Mouse (Mus musculus): ENCODE measurements around the gene Med27. TPM values are rescaled to one million over a fixed set of nuclear protein-coding genes. Genes with fewer than 3 reads are reported as not detected.

Gene Med27
- polyA plus RNA-seq, 1 experiment, result 21.4 TPM

GRCm38 (mm10) chr2:29461841-29462240 lies 115.2 kb downstream of the Med27 start:
- no peak overlapping the region for H3K9ac ChIP-seq (ENCODE audit: low read depth, poor library complexity, severe bottlenecking)
- no peak overlapping the region for H3K4me3 ChIP-seq (ENCODE audit: low read depth, low read length)
- H3K9me3 ChIP-seq (replicated peaks; ENCODE audit: control insufficient read depth, insufficient read depth, low read length, poor library complexity, severe bottlenecking), result no peaks in the 10 kb centered on the region
- H3K4me1 ChIP-seq (ENCODE audit: control insufficient read depth, insufficient read depth, low read length), result peaks cover 4% of the 10 kb centered on the region
- no peak for TF ChIP-seq CTCF (IDR thresholded peaks at IDR 0.05; ENCODE audit: low read depth, low read length)
- TF ChIP-seq POLR2A (IDR thresholded peaks at IDR 0.05; ENCODE audit: insufficient read depth, low read length), result no peak
- H3K27ac ChIP-seq (ENCODE audit: insufficient read depth, low read length), result no peak overlapping the region
- no peaks in the 10 kb centered on the region for H3K36me3 ChIP-seq (ENCODE audit: control insufficient read depth, insufficient read depth, low read length, poor library complexity, severe bottlenecking)
- no peaks in the 10 kb centered on the region for H3K27me3 ChIP-seq (ENCODE audit: control insufficient read depth, insufficient read depth, low read length, poor library complexity, severe bottlenecking)

GRCm38 (mm10) chr2:29463039-29463585 lies 116.5 kb downstream of the Med27 start:
- H3K4me3 ChIP-seq (ENCODE audit: low read depth, low read length), result no peak overlapping the region
- H3K9ac ChIP-seq (ENCODE audit: low read depth, poor library complexity, severe bottlenecking), result no peak overlapping the region
- H3K4me1 ChIP-seq (ENCODE audit: control insufficient read depth, insufficient read depth, low read length), result peaks cover 3% of the 10 kb centered on the region
- no peak overlapping the region for H3K27ac ChIP-seq (ENCODE audit: insufficient read depth, low read length)
- H3K27me3 ChIP-seq (ENCODE audit: control insufficient read depth, insufficient read depth, low read length, poor library complexity, severe bottlenecking), result no peaks in the 10 kb centered on the region
- no peaks in the 10 kb centered on the region for H3K9me3 ChIP-seq (replicated peaks; ENCODE audit: control insufficient read depth, insufficient read depth, low read length, poor library complexity, severe bottlenecking)
- no peak for TF ChIP-seq POLR2A (IDR thresholded peaks at IDR 0.05; ENCODE audit: insufficient read depth, low read length)
- no peak for TF ChIP-seq CTCF (IDR thresholded peaks at IDR 0.05; ENCODE audit: low read depth, low read length)
- TF ChIP-seq EP300 (IDR thresholded peaks at IDR 0.05; ENCODE audit: insufficient read depth, low read depth, low read length), result no peak
- H3K36me3 ChIP-seq (ENCODE audit: control insufficient read depth, insufficient read depth, low read length, poor library complexity, severe bottlenecking), result no peaks in the 10 kb centered on the region

GRCm38 (mm10) chr2:29464851-29465648 lies 118.4 kb downstream of the Med27 start:
- Histone ChIP-seq H3K4me3 (ENCODE audit: low read depth, low read length) (no peak overlapping the region), H3K9me3 (replicated peaks; ENCODE audit: control insufficient read depth, insufficient read depth, low read length, poor library complexity, severe bottlenecking) (no peaks in the 10 kb centered on the region), H3K27ac (ENCODE audit: insufficient read depth, low read length) (no peak overlapping the region), H3K36me3 (ENCODE audit: control insufficient read depth, insufficient read depth, low read length, poor library complexity, severe bottlenecking) (no peaks in the 10 kb centered on the region), H3K4me1 (ENCODE audit: control insufficient read depth, insufficient read depth, low read length) (no peaks in the 10 kb centered on the region), H3K27me3 (ENCODE audit: control insufficient read depth, insufficient read depth, low read length, poor library complexity, severe bottlenecking) (no peaks in the 10 kb centered on the region), H3K9ac (ENCODE audit: low read depth, poor library complexity, severe bottlenecking) (no peak overlapping the region)
- no peak for TF ChIP-seq CTCF (IDR thresholded peaks at IDR 0.05; ENCODE audit: low read depth, low read length)
- no peak for TF ChIP-seq EP300 (IDR thresholded peaks at IDR 0.05; ENCODE audit: insufficient read depth, low read depth, low read length)
- no peak for TF ChIP-seq POLR2A (IDR thresholded peaks at IDR 0.05; ENCODE audit: insufficient read depth, low read length)

- H3K36me3 ChIP-seq (ENCODE audit: control insufficient read depth, insufficient read depth, low read length, poor library complexity, severe bottlenecking), result no peaks in the 10 kb centered on the region
- H3K9me3 ChIP-seq (replicated peaks; ENCODE audit: control insufficient read depth, insufficient read depth, low read length, poor library complexity, severe bottlenecking), result no peaks in the 10 kb centered on the region
- no peak for TF ChIP-seq EP300 (IDR thresholded peaks at IDR 0.05; ENCODE audit: insufficient read depth, low read depth, low read length)
- TF ChIP-seq POLR2A (IDR thresholded peaks at IDR 0.05; ENCODE audit: insufficient read depth, low read length), result no peak
- no peak for TF ChIP-seq CTCF (IDR thresholded peaks at IDR 0.05; ENCODE audit: low read depth, low read length)
- no peak overlapping the region for H3K4me3 ChIP-seq (ENCODE audit: low read depth, low read length)
- no peak overlapping the region for H3K27ac ChIP-seq (ENCODE audit: insufficient read depth, low read length)
- no peaks in the 10 kb centered on the region for H3K27me3 ChIP-seq (ENCODE audit: control insufficient read depth, insufficient read depth, low read length, poor library complexity, severe bottlenecking)
- no peaks in the 10 kb centered on the region for H3K4me1 ChIP-seq (ENCODE audit: control insufficient read depth, insufficient read depth, low read length)
- H3K9ac ChIP-seq (ENCODE audit: low read depth, poor library complexity, severe bottlenecking), result no peak overlapping the region
Observed at GRCm38 (mm10) chr2:29465649-29466137, 119.1 kb downstream of the Med27 start.

- Histone ChIP-seq H3K4me3 (ENCODE audit: low read depth, low read length) (no peak overlapping the region), H3K4me1 (ENCODE audit: control insufficient read depth, insufficient read depth, low read length) (no peaks in the 10 kb centered on the region), H3K27me3 (ENCODE audit: control insufficient read depth, insufficient read depth, low read length, poor library complexity, severe bottlenecking) (no peaks in the 10 kb centered on the region), H3K27ac (ENCODE audit: insufficient read depth, low read length) (no peak overlapping the region), H3K9ac (ENCODE audit: low read depth, poor library complexity, severe bottlenecking) (no peak overlapping the region), H3K9me3 (replicated peaks; ENCODE audit: control insufficient read depth, insufficient read depth, low read length, poor library complexity, severe bottlenecking) (no peaks in the 10 kb centered on the region), H3K36me3 (ENCODE audit: control insufficient read depth, insufficient read depth, low read length, poor library complexity, severe bottlenecking) (no peaks in the 10 kb centered on the region)
- TF ChIP-seq EP300 (IDR thresholded peaks at IDR 0.05; ENCODE audit: insufficient read depth, low read depth, low read length) (no peak), POLR2A (IDR thresholded peaks at IDR 0.05; ENCODE audit: insufficient read depth, low read length) (no peak), CTCF (IDR thresholded peaks at IDR 0.05; ENCODE audit: low read depth, low read length) (no peak)
Observed at GRCm38 (mm10) chr2:29466396-29466795, 119.8 kb downstream of the Med27 start.

- Histone ChIP-seq H3K9ac (ENCODE audit: low read depth, poor library complexity, severe bottlenecking) (no peak overlapping the region), H3K27ac (ENCODE audit: insufficient read depth, low read length) (no peak overlapping the region), H3K4me1 (ENCODE audit: control insufficient read depth, insufficient read depth, low read length) (no peaks in the 10 kb centered on the region), H3K4me3 (ENCODE audit: low read depth, low read length) (no peak overlapping the region), H3K9me3 (replicated peaks; ENCODE audit: control insufficient read depth, insufficient read depth, low read length, poor library complexity, severe bottlenecking) (no peaks in the 10 kb centered on the region), H3K27me3 (ENCODE audit: control insufficient read depth, insufficient read depth, low read length, poor library complexity, severe bottlenecking) (no peaks in the 10 kb centered on the region), H3K36me3 (ENCODE audit: control insufficient read depth, insufficient read depth, low read length, poor library complexity, severe bottlenecking) (no peaks in the 10 kb centered on the region)
- TF ChIP-seq POLR2A (IDR thresholded peaks at IDR 0.05; ENCODE audit: insufficient read depth, low read length), result no peak
- no peak for TF ChIP-seq EP300 (IDR thresholded peaks at IDR 0.05; ENCODE audit: insufficient read depth, low read depth, low read length)
- no peak for TF ChIP-seq CTCF (IDR thresholded peaks at IDR 0.05; ENCODE audit: low read depth, low read length)
Observed at GRCm38 (mm10) chr2:29468517-29468936, 121.9 kb downstream of the Med27 start.
